Mouse (Mus musculus): Measurements from ENCODE around the gene Mamdc2.

- TF ChIP-seq CTCF (IDR thresholded peaks at IDR 0.05; ENCODE audit: low read depth, low read length) (no peak), POLR2A (IDR thresholded peaks at IDR 0.05; ENCODE audit: extremely low read depth, insufficient read depth, low read length) (no peak)
Measured at GRCm38 (mm10) chr19:23316851-23317250, 131.4 kb downstream of the Mamdc2 start.
